Mouse (Mus musculus): ENCODE results near the gene Cacng6. TPM values are rescaled to one million over a fixed set of nuclear protein-coding genes. Genes with fewer than 3 reads are reported as not detected.

The Cacng6 gene
- polyA plus RNA-seq, 1 experiment from 2014 or later = 0.14 TPM

DNA sequence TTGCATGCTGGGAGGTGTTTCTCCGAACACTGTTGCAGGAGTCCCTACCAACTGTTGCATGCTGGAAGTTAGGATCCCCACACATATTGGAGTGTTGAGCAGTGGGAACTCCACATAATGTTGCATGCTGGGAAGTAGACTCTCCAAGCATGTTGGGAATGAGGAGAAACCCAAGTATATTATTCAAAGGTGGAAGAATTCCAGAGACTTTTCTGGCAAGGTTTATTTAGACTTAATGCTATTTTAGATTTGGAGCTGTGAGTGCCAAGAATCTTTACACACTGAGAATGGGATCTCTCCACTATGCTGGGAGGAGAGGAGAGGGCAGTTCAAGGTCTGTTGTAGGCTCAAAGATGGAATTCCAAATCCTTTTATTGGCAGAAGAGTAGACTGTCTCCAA lies 8.1 kb downstream of the Cacng6 start:
- no peak overlapping the region for H3K9ac ChIP-seq (replicated peaks; ENCODE audit: low read depth, low read length)
- no peaks in the 10 kb centered on the region for H3K9me3 ChIP-seq (ENCODE audit: control insufficient read depth, low read length)
- H3K4me1 ChIP-seq (replicated peaks; ENCODE audit: control insufficient read depth, insufficient read depth, low read length) = no peaks in the 10 kb centered on the region
- no peaks in the 10 kb centered on the region for H3K36me3 ChIP-seq (ENCODE audit: control insufficient read depth, insufficient read depth)
- H3K27ac ChIP-seq (ENCODE audit: low read length) = no peak overlapping the region
- H3K27me3 ChIP-seq (replicated peaks; ENCODE audit: control insufficient read depth, insufficient read depth, low read length) = no peaks in the 10 kb centered on the region
- H3K4me2 ChIP-seq (ENCODE audit: low read length) = no peak overlapping the region
- WGBS = 97% methylated on average over 1 of the region's 1 CpGs
- H3K4me3 ChIP-seq (replicated peaks; ENCODE audit: low read length) = no peak overlapping the region
- ATAC-seq = no peak

DNA sequence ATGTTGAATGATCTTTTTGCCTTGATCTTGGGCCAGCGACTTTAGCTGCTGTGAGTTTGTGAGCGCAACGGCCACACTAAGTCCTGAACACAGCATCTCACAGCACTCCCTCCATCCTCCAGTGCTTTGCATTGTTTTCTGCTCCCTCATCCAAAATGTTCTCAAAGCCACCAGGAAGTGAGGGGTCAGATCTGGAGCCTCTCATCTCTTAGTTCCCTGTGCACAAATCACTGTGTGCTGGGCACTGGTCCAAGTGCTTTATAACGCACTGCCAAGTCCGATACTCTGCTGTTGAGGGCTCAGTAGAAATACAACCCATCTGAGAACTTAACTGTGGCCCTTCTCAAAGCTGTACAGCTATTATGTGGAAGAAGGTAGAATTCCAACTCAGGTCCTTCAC lies 13.9 kb downstream of the Cacng6 start:
- ATAC-seq = no peak
- no peaks in the 10 kb centered on the region for H3K36me3 ChIP-seq (ENCODE audit: control insufficient read depth, insufficient read depth)
- H3K27me3 ChIP-seq (replicated peaks; ENCODE audit: control insufficient read depth, insufficient read depth, low read length) = no peaks in the 10 kb centered on the region
- H3K9me3 ChIP-seq (ENCODE audit: control insufficient read depth, low read length) = no peaks in the 10 kb centered on the region
- H3K4me3 ChIP-seq (replicated peaks; ENCODE audit: low read length) = no peak overlapping the region
- WGBS = 30% methylated on average over 5 of the region's 5 CpGs
- H3K4me1 ChIP-seq (replicated peaks; ENCODE audit: control insufficient read depth, insufficient read depth, low read length) = no peaks in the 10 kb centered on the region
- H3K27ac ChIP-seq (ENCODE audit: low read length) = no peak overlapping the region
- no peak overlapping the region for H3K4me2 ChIP-seq (ENCODE audit: low read length)
- no peak overlapping the region for H3K9ac ChIP-seq (replicated peaks; ENCODE audit: low read depth, low read length)

DNA sequence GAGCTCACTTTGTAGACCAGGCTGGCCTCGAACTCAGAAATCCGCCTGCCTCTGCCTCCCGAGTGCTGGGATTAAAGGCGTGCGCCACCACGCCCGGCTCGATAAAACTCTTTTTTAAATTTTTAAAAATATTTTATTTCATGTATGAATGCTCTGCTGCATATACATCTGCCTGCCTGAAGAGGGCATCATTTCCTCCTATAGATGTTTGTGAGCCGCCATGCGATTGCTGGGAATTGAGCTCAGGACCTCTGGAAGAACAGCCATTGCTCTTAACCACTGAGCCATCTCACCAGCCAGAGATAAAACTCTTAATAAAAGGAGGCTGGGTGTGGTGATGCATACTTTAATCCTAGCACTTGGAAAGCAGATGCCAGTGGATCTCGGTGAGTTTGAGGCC lies 16.0 kb downstream of the Cacng6 start:
- ATAC-seq = no peak
- Histone ChIP-seq H3K36me3 (ENCODE audit: control insufficient read depth, insufficient read depth) (no peaks in the 10 kb centered on the region), H3K9me3 (ENCODE audit: control insufficient read depth, low read length) (no peaks in the 10 kb centered on the region), H3K9ac (replicated peaks; ENCODE audit: low read depth, low read length) (no peak overlapping the region), H3K4me1 (replicated peaks; ENCODE audit: control insufficient read depth, insufficient read depth, low read length) (no peaks in the 10 kb centered on the region), H3K4me2 (ENCODE audit: low read length) (no peak overlapping the region), H3K27me3 (replicated peaks; ENCODE audit: control insufficient read depth, insufficient read depth, low read length) (no peaks in the 10 kb centered on the region), H3K27ac (ENCODE audit: low read length) (no peak overlapping the region), H3K4me3 (replicated peaks; ENCODE audit: low read length) (no peak overlapping the region)
- 87% methylated on average over 10 of the region's 11 CpGs for WGBS

GRCm38 (mm10) chr7:3440526-3440925 lies 16.5 kb downstream of the Cacng6 start:
- 55% methylated on average over 8 of the region's 8 CpGs for WGBS
- no peak for ATAC-seq

DNA sequence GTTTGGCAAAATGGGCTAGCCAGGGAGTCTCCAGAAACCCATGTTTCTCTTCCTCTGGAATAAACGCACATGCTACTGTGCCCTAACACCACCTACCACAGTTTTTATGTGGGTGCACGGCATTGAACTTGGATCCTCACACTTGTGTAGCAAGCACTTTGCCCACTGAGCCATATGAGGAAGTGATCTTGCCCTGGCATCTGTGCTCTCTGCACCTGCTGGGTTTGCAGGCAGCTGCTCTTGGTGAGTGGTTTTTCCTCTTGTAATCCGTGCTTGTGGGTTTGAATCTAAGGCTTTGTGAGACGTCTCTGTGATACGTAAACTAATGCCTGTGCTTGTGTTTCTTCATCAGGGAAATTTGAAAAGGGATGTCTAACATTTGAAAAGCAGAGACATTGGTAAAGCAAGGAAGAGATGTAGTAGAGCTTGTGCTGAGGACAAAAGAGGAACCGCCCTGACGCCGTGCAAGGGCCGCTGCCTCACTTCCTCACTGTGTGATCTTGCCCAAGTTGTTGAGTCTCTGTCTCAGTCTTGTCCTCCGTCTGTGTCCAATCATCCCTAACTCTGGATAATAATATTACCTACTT lies 18.6 kb downstream of the Cacng6 start:
- Histone ChIP-seq H3K4me1 (replicated peaks; ENCODE audit: control insufficient read depth, insufficient read depth, low read length) (no peaks in the 10 kb centered on the region), H3K27me3 (replicated peaks; ENCODE audit: control insufficient read depth, insufficient read depth, low read length) (no peaks in the 10 kb centered on the region), H3K9me3 (ENCODE audit: control insufficient read depth, low read length) (no peaks in the 10 kb centered on the region), H3K4me2 (ENCODE audit: low read length) (no peak overlapping the region), H3K9ac (replicated peaks; ENCODE audit: low read depth, low read length) (no peak overlapping the region), H3K4me3 (replicated peaks; ENCODE audit: low read length) (no peak overlapping the region), H3K27ac (ENCODE audit: low read length) (no peak overlapping the region), H3K36me3 (ENCODE audit: control insufficient read depth, insufficient read depth) (no peaks in the 10 kb centered on the region)
- no peak for ATAC-seq
- whole genome bisulfite sequencing = 80% methylated on average over 10 of the region's 10 CpGs

More at GRCm38 (mm10) chr7:3440526-3440925, 16.5 kb downstream of the Cacng6 start:
- Histone ChIP-seq H3K9ac (replicated peaks; ENCODE audit: low read depth, low read length) (no peak overlapping the region), H3K4me3 (replicated peaks; ENCODE audit: low read length) (no peak overlapping the region), H3K4me1 (replicated peaks; ENCODE audit: control insufficient read depth, insufficient read depth, low read length) (no peaks in the 10 kb centered on the region), H3K9me3 (ENCODE audit: control insufficient read depth, low read length) (no peaks in the 10 kb centered on the region), H3K27ac (ENCODE audit: low read length) (no peak overlapping the region), H3K36me3 (ENCODE audit: control insufficient read depth, insufficient read depth) (no peaks in the 10 kb centered on the region), H3K4me2 (ENCODE audit: low read length) (no peak overlapping the region), H3K27me3 (replicated peaks; ENCODE audit: control insufficient read depth, insufficient read depth, low read length) (no peaks in the 10 kb centered on the region)

DNA sequence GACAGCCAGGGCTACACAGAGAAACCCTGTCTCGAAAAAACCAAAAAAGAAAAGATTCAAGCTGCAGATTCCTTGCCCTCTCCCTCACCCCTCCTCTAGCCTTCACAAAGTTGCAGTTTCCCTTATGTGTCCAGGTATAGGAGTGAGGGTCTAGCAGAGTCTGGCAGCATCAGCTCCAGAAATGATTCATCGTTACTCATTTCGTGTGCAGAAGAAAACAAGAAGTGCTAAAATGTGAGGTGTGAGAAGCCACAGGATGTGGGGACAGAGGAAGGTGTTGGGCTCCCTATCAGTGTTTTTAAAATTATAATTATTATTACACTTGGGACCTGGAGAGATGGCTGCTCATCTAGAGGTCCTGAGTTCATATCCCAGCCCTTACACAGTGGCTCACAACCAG lies 20.7 kb downstream of the Cacng6 start:
- 84% methylated on average over 3 of the region's 3 CpGs for WGBS
- Histone ChIP-seq H3K4me3 (replicated peaks; ENCODE audit: low read length) (no peak overlapping the region), H3K27me3 (replicated peaks; ENCODE audit: control insufficient read depth, insufficient read depth, low read length) (no peaks in the 10 kb centered on the region), H3K9ac (replicated peaks; ENCODE audit: low read depth, low read length) (no peak overlapping the region), H3K9me3 (ENCODE audit: control insufficient read depth, low read length) (no peaks in the 10 kb centered on the region), H3K27ac (ENCODE audit: low read length) (no peak overlapping the region), H3K36me3 (ENCODE audit: control insufficient read depth, insufficient read depth) (no peaks in the 10 kb centered on the region), H3K4me1 (replicated peaks; ENCODE audit: control insufficient read depth, insufficient read depth, low read length) (no peaks in the 10 kb centered on the region), H3K4me2 (ENCODE audit: low read length) (no peak overlapping the region)
- no peak for ATAC-seq

GRCm38 (mm10) chr7:3446584-3446983 lies 22.6 kb downstream of the Cacng6 start:
- Histone ChIP-seq H3K9ac (replicated peaks; ENCODE audit: low read depth, low read length) (no peak overlapping the region), H3K27ac (ENCODE audit: low read length) (no peak overlapping the region), H3K4me3 (replicated peaks; ENCODE audit: low read length) (no peak overlapping the region), H3K4me1 (replicated peaks; ENCODE audit: control insufficient read depth, insufficient read depth, low read length) (no peaks in the 10 kb centered on the region), H3K27me3 (replicated peaks; ENCODE audit: control insufficient read depth, insufficient read depth, low read length) (no peaks in the 10 kb centered on the region), H3K9me3 (ENCODE audit: control insufficient read depth, low read length) (no peaks in the 10 kb centered on the region), H3K4me2 (ENCODE audit: low read length) (no peak overlapping the region), H3K36me3 (ENCODE audit: control insufficient read depth, insufficient read depth) (no peaks in the 10 kb centered on the region)
- WGBS = 85% methylated on average over 3 of the region's 3 CpGs
- no peak for ATAC-seq

DNA sequence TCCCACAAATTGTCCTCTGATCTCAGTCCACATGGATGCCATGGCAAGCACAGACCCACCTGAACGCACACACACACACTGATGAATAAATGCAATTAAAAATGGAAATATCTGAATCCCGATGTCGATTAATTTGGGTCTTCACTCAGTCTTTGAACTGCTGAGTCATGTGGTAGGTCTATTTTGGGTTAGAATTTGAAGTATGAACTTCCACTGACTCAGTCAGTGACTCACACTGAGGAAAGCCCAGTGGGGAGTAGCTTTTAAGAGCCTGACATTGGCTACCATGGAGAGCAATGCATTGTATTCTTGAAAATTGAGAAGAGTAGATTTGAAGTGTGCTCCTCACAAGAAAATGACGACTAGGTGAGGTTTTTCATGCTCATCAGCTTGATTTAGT lies 23.0 kb downstream of the Cacng6 start:
- Histone ChIP-seq H3K27me3 (replicated peaks; ENCODE audit: control insufficient read depth, insufficient read depth, low read length) (no peaks in the 10 kb centered on the region), H3K4me2 (ENCODE audit: low read length) (no peak overlapping the region), H3K27ac (ENCODE audit: low read length) (no peak overlapping the region), H3K4me3 (replicated peaks; ENCODE audit: low read length) (no peak overlapping the region), H3K9ac (replicated peaks; ENCODE audit: low read depth, low read length) (no peak overlapping the region), H3K9me3 (ENCODE audit: control insufficient read depth, low read length) (no peaks in the 10 kb centered on the region), H3K36me3 (ENCODE audit: control insufficient read depth, insufficient read depth) (no peaks in the 10 kb centered on the region), H3K4me1 (replicated peaks; ENCODE audit: control insufficient read depth, insufficient read depth, low read length) (no peaks in the 10 kb centered on the region)
- ATAC-seq = no peak
- WGBS = 76% methylated on average over 4 of the region's 4 CpGs

DNA sequence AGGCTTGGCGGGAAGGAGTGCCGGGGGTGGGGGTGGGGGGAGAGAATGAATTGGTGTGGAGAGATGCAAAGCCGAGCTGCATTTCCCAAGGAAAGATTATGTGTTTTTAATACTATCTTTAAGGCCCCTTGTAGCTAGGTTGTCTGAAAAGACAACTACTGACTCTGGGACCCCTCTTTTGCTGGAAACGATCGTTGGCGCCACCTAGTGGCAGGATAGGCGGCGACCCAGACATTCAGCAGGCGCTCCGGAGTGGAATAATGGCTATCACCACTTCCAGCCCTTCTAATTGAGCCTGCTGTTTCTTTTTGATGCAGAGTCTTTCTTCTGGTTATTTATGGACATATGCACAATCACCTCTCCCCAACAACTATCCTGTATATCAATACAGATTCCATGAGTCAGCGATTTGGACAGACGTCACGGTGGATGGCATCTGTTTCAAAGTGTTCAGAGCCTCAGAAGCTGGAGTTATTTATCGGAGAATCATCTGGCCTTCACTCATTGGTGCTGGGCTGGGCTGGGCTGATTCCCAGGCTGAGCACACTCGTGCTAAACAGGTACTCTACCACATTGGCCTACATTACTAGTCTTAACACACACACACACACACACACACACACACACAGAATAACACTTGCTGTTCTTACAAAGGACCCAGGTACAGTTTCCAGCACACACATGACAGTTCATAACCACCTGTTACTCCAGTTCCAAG lies 24.9 kb downstream of the Cacng6 start:
- 17% methylated on average over 15 of the region's 15 CpGs for WGBS
- H3K27me3 ChIP-seq (replicated peaks; ENCODE audit: control insufficient read depth, insufficient read depth, low read length) = no peaks in the 10 kb centered on the region

More for the DNA sequence above, 24.9 kb downstream of the Cacng6 start:
- Histone ChIP-seq H3K36me3 (ENCODE audit: control insufficient read depth, insufficient read depth) (no peaks in the 10 kb centered on the region), H3K9me3 (ENCODE audit: control insufficient read depth, low read length) (no peaks in the 10 kb centered on the region), H3K4me3 (replicated peaks; ENCODE audit: low read length) (no peak overlapping the region), H3K9ac (replicated peaks; ENCODE audit: low read depth, low read length) (no peak overlapping the region), H3K4me2 (ENCODE audit: low read length) (no peak overlapping the region), H3K27ac (ENCODE audit: low read length) (no peak overlapping the region), H3K4me1 (replicated peaks; ENCODE audit: control insufficient read depth, insufficient read depth, low read length) (no peaks in the 10 kb centered on the region)
- ATAC-seq = peak; percentile 85
